Mouse (Mus musculus) A20 (cell line): ENCODE results near the gene Gm10226.
A peak's percentile ranks its signal among the peaks of the same experiment; 100 is the strongest.
"Not testable (repeated sequence)": the region's sequence is repeated elsewhere in the genome, so short reads cannot be mapped to it uniquely, and the experiment has no call there.

Experiments used
- DNase-seq: peaks from one replicate; pipeline ENCODE4 v3.0.0-alpha.2; 2011; ENCODE audit warnings: low read depth, low spot score

Gm10226 gene

DNA sequence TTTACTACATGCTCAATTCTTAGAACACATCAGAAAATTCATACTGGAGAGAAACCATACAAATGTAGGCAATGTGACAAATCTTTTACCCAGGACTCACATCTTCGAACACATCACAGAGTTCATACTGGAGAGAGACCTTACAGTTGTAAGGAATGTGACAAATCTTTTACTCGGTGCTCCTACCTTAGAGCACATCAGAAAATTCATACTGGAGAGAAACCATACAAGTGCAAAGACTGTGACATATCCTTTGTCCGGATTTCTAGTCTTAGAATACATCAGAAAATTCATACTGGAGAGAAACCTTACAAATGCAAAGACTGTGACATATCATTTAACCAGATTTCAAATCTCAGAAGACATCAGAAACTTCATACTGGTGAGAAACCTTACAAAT is at the start of gene Gm10226:
TSS of gene Gm10226 (plus strand) at position 301 of the 400 bp plus-strand sequence.
- DNase-seq: no peak

DNA sequence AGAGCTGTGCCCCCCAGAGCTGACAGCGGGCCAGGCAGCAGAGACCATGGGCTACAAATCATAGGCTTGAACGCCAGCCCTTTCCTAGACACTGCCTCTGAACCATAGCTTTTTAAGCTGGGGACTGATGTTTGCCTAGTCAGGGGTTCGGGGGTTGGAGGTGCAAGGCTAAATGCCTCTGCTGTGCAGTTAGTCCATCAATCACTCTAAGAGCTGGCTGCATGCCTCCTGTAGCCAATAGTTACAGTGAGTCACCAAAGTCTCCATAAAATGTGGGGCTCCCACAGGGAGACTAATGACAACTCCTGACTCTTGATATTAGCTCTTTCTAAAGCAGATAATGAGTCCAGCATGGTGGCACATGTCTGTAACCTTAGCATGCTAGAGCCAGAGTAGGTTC is 42.9 kb upstream of the Gm10226 start:
- no peak for DNase-seq

DNA sequence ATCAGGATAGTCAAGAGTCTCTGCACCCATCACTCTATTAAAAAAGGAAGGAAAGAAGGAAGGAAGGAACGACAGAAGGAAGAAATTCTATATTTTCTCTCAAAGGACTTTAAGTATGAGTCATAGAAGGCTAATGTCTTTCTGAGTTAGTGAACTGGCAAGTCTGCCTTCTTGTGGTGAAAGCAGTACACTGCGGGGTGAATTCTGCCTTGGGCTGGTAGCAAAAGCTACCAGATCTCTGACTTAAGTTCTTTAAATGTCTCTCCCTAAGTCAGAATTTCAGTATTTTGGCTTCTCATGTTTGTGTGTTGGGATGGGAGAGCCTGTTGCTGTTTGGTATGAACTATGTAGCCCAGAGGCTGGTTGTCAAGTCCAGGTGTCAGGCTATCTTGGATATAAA is 41.7 kb upstream of the Gm10226 start:
- DNase-seq: no peak

DNA sequence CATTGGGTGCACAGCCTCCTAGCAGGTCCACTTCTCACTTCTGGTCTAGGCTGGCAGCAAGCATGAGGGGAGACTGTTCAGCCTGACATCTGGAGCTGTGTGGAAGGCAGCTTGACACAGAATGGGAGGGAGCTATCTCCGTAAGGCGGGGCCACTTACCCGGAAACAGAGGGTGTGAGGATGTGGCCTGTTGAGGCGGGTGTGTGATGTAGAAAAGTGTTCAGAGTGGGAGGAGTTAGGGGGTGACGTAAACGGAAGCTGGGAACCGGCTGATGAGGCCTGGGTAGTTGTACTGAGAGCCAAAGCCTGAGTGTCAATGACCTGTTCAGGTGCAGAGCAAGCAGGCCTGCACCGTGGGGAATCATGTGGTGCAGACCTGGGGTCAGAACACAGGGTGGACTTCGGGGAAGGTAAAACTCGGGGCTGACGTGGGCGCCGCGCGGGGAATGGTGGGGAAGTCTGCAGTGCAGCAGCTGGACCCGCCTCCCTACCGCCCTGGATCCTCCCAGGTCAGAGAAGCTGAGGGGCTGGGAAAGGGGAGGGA is 41.2 kb upstream of the Gm10226 start, which contains the start of gene Zfp983:
TSS of gene Zfp983 (plus strand) at position 261 of the 544 bp plus-strand sequence.
- peak; percentile 95 for DNase-seq

DNA sequence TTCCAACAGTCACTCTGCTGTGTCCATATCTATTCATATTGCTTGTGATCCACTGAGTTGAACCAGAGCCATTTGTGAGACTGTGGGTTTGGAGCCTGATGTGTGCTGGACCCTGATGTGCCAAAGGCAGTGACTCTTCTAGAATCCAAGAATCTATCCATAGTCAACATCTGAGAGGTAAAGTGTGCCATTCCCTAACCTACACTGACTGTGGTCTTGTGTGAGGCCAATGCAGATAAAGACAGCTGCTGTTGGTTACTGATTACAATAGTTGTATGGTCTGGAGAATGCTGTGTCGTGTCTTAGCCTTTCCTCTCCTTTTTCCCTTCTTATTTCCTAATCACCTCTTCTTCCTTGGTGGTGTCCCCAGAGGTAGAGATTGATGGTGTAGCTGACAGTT is 12.8 kb upstream of the Gm10226 start:
- not testable (repeated sequence) for DNase-seq

DNA sequence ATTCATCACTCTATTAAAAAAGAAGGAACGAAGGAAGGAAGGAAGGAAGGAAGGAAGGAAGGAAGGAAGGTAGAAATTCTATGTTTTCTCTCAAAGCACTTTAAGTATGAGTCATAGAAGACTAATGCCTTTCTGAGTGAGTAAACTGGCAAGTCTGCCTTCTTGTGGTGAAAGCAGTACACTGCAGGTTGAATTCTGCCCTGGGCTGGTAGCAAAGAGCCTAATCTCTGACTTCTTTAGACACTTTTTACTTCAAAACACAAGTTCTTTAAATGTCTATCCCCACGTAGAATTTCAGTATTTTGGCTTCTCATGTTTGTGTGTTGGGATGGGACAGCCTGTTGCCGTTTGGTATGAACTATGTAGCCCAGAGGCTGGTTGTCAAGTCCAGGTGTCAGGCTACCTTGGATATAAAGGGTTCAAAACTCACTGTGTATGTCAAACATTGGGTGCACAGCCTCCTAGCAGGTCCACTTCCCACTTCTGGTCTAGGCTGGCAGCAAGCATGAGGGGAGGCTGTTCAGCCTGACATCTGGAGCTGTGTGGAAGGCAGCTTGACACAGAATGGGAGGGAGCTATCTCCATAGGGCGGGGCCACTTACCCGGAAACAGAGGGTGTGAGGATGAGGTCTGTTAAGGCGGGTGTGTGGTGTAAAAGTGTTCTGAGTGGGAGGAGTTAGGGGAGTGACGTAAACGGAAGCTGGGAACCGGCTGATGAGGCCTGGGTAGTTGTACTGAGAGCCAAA is 12.2 kb upstream of the Gm10226 start:
- DNase-seq: peak; percentile 94

DNA sequence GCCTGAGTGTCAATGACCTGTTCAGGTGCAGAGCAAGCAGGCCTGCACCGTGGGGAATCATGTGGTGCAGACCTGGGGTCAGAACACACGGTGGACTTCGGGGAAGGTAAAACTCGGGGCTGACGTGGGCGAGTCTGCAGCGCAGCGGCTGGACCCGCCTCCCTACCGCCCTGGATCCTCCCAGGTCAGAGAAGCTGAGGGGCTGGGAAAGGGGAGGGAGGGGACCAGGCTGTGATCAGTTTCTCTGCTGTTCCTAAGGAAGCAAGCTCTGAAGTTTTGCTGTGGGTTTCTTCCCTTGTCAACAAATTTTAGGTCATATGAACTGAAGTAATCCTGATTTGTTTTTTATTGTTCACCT is 11.7 kb upstream of the Gm10226 start:
- not testable (repeated sequence) for DNase-seq

DNA sequence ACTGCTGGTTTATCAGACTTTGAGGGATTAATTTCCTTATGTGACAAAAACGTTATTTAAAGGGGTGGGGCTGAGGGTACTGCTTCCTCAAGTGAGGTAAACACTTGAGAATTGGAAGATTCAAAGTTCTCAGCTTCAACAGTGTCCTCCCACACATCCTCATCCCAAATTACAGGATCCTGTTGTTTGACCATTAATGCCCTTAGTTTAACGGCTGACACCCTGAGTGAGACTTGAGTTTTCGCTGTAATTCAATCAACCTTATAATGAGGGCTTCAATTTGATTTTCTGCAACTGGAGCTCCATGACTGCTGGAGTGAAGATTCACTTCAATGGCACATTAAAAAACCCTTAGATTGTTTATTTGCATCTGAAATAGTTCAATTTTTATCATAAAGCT is 1.7 kb downstream of the Gm10226 start:
- DNase-seq: no peak

DNA sequence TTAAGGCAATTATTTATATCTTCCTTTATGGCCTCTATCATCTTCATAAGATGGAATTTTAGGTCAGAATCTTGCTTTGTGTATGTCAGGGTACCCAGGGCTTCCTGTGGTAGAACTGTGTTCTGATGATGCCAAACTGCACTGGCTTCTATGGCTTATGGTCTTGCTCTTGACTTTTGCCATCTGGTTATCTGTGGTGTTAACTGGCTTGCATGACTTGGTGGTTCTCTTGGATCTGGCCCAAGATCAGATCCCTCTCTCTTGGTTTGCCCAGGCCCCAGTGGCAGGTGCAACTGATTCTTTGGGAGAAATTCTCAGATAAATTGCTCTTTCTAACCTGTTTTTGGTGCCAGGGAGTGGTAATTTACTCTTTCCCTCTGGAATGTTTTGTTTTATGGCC is 4.4 kb downstream of the Gm10226 start:
- DNase-seq: no peak

DNA sequence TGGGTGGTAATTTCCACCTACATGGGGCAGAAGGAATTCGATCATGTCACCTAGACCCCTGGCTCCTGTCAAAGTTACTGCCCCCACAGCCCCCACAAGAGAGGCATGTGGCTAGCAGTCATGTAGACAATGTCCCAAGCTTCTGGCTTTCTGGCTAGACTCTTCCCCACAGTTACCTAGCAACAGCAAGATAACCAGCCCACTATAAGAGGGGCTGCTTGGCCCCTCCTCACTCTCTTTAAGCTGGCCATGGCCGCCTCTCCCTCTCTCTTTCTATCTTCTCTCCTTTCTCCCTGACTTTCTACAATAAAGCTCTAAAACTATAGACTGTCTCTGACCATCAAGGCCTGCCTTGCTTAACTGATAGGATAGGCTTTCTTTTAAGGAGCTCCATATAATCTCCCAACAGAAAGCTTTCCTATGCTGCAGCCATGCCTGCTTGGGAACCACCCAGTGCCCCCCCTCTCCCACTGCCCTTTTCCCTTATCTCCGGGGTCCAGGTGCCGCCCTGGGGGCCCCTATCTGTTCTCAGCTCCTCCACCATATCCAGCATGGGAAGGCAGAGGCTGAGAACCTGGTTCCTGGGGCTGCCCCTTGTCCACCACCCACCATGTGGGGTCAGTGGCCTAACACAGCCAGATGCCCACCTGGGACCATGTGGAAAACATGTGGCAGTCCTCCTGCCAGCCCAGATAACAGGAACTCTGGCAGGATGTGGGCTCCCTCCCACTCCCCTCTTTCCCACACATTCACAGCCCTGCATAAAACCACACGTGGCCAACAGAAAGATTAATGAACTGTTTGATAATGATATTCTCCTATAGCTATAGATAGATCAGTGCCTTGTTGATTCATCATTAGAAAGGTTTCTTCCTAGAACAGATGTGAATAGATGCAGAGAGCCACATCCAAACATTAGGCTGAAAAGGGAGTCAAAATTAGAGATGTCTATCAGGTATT is 10.9 kb downstream of the Gm10226 start:
- DNase-seq: no peak

DNA sequence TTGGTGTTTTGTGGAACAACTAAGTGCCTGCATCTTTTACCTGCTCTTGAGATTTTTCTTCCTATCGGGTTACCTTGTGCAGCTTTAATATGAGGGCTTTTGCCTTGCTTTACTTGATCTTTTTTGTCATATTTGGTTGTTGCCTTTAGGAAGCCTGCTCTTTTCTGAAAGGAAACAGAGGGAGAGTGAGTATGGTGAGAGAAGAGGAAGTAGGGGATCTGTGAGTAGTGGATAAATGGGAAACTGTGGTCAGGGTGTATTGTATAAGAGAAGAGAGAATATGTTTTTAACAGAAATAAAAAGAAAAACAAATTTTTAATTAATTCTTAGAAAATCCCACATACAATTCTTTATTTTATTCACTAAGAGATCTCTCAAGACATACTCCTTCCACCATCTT is 11.8 kb downstream of the Gm10226 start:
- no peak for DNase-seq

DNA sequence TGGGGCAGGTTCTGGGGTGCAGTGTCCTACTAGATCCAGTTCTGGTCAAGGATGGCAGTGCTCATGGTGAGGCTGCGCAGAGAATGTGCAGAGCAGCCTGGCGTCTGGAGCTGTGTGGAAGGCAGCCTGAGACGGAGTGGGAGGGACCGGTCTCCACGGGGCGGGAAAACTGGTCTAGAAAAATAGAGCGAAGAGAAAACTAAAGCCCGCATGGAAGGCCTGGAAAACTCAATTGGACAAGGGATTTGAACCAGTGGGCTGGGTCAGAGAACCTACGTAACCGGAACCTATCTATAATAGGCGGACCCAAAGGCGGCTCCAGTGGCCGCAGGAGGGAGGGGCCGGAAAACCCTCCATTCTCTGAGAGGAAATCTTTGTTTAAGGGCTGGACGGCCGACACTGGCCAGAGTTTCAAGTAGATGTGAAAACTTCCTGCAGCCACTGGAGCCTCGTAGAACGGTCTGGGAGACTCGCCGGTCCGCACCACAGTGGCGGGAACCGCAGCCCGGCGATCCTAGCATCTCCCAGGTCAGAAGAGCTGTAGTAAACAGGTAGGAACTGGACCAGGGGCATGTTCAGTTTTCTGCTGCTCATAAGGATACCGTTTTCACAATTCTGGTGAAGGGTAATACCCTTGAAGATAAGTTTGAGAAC is 15.8 kb downstream of the Gm10226 start, which contains the start of gene Zfp760:
TSS of gene Zfp760 (plus strand) at position 399 of the 654 bp plus-strand sequence.
- DNase-seq: peak; percentile 92

DNA sequence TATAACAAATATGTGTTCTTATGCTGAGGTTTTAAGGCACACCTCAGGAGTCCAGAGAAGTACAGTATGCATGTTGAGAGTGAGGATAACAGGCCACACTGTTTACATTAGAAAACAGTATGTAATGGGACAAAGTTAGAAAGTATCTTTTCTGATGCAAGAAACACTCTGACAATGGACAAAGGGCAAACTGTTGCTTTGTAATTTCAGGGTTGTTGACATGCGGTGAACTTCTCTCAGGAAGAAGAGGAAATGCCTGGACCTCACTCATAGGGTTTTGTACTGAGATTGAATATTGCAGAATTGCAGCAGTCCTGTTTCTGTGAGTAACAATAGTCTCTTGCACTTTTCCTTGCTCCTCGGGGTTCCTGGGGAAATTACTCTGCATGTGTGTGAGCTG is 16.7 kb downstream of the Gm10226 start:
- peak; percentile 33 for DNase-seq

DNA sequence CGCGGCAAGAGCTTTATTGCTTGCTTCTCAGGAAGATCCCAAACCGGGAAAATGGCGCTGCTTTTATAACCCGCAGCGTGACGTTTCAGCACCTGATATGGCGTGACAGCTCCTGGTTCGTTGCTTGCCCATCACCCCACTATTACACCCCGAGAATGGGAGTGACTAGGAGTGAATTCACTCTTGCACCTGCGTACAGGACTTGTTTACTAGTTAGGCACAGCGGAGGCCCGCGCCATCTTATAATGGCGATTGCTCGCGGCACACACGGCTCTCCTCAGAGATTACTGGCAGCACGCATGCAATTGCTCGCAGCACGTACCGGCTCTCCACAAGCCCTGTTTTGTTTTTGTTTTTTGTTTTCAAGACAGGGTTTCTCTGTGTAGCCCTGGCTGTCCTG is 38.8 kb downstream of the Gm10226 start, which contains the start of gene Zfp229:
TSS of gene Zfp229 (plus strand) at position 301 of the 400 bp plus-strand sequence.
- not testable (repeated sequence) for DNase-seq

DNA sequence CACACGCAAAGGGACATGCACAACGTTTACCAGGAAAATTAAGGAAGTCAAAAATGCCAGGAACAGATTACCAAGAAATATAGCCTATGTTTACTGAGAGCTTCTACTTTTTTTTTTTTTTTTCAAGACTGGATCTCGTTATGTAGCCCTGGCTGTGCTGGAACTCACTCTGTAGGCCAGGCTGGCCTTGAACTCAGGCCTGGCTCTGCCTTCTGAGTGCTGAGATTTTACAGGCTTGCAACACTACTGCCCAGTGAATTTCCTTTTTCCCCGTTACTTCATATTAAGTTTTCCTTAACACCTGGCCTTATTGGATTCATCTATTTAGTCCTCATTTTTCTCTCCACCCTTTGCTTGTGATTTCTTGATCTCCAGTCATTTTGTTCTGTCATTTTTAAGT is 41.4 kb downstream of the Gm10226 start:
- no peak for DNase-seq

DNA sequence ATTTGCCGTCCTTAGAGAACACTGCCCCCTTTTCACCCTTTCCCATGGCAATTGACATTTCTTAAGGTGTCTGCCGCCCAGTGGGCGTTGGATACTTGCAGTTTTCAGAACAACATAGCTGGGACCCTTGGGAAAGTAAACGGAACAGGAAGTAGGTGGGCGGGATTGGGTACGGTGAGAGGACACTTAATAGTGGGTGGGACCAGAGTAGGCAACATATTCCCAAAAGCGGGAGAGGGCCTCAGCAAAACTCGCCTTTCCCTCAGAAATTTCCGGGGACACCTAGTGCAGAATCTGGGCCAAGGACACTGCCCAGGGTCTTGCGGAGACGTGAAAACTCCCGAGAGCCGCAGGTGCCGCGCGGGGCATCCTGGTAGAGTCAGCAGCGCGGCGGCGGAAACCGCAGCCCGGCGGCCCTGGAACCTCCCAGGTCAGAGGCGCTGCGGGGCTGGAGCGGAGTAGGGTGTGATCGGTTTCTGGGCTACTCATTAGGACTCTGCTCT is 41.9 kb downstream of the Gm10226 start:
- DNase-seq: peak; percentile 90
